Mouse (Mus musculus): ENCODE measurements around the gene Bend6. TPM values are rescaled to one million over a fixed set of nuclear protein-coding genes. Genes with fewer than 3 reads are reported as not detected.

The Bend6 gene
- 1 to 10 TPM; 1.2 to 2.4 (median 1.4) TPM for total RNA-seq (2022)

- DNase-seq, result peak; percentile 27
Observed at GRCm38 (mm10) chr1:33907421-33908190, at the start of gene Bend6. Gene Bend6 (minus strand): TSS chr1:33907816.

- no peak for DNase-seq
Observed at GRCm38 (mm10) chr1:33955626-33956025, 48.0 kb upstream of the Bend6 start.

DNA sequence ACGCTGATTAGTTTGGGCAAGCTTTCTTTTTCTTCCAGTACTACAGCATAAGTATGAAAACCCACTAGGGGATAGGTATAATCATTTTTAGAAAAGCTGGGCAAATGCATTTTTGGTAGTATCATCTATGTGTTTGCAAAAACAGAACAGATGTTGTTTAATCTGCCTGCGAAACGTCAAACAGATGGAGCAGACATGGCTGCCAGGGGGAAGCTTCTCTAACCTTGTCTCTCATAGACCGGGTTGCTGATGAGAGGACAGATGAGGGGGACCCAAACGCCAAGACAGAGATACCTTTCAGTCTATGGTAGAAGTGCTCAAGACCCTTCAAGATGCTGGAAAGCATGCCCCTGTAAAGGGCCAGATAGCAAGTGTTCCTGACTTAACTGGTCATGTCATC, 40.9 kb upstream of the Bend6 start:
- no peak for DNase-seq

DNA sequence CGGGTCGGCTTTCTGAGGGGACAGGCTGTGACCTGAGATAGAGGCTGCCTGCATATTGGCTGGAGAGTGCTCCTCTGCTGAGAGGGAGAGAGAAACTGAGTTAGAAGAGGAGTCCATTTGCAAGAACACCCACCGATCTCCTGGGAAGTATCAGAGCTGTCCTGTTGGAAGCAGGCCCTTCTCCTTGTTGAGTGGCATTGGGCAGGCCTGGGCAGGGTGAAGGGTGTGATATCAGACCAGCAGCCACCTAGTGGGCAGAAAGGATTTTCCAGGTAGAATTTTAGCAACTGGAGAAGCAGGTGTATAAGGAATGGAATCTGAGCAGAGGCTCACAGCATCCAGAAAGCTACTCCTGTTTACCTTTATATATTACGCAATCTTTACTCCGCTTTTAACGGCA, 40.2 kb upstream of the Bend6 start:
- DNase-seq, result no peak

DNA sequence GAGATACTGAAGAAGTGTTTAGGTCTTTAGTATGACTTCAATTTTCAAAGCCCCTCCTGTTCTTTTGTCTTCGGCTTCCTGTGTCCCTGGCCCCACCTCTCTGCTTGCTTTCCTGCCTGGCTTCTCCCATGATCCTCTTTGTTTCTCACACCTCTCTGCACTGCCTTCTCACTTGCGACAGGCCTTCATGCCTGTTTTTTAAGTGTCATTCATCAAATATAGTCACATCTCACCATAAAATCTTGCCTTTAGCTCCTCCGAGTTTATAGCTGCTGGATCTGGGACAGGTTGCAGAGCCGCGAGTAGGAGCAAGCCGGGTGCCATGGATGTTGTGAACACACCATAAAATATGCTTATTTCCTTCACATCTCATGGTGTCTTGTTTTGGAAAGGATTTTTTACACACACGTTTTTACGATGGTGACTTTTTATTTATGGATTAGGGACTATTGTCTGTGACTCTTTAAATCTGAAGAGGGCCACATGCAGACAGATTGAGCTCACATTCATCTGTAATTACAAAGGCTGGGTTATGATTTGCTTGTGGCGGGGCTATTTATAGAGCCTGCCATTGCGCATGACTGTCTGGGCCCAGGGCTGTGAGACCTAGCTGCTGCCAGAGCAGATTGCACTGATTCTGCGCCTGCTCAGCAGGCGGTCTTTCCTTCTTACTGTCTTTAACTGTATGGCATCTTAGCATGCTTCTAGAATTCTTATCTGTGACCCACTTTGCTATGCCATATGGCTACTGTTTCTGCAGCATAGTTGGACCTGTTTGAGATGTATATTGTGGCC, 39.2 kb upstream of the Bend6 start:
- DNase-seq, result no peak

DNA sequence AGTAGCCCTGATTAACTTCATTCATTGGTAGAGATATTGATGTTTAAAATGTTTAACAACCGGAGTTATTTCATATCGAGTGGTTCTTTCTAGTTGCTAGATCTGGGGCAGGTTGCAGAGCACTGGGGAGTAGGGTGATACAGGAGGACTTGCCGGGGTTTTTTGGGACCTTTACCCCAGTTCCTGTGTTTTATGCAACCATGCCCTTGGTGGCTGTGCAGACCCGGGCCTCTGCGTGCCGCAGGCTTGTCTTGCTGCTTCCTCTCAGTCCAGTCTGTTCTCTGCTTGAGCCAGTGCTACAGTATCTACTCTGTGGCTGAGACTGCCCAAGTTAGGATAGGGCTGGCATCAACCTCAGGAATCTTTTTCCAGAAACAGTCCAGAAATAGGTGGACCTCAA, 38.1 kb upstream of the Bend6 start:
- no peak for DNase-seq

- peak; percentile 13 for DNase-seq
Observed at GRCm38 (mm10) chr1:33944977-33945750, 37.5 kb upstream of the Bend6 start.

DNA sequence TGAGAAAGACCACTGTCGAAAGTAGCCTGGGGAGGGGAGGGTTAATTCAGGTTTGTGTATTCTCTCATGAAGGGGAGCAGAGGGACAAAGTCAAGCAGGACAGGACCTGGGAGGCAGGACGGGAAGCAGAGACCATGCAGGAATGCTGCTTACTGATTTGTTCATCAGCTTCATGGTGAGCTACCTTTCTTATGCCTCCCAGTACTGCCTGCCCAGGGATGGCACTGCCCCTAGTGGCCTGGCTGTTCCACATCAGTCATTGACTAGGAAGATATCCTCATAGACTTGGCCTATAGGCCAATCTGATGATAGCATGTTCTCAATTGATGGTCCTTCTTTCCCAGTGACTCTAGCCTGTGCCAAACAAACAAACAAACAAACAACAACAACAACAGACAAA, 36.3 kb upstream of the Bend6 start:
- no peak for DNase-seq

DNA sequence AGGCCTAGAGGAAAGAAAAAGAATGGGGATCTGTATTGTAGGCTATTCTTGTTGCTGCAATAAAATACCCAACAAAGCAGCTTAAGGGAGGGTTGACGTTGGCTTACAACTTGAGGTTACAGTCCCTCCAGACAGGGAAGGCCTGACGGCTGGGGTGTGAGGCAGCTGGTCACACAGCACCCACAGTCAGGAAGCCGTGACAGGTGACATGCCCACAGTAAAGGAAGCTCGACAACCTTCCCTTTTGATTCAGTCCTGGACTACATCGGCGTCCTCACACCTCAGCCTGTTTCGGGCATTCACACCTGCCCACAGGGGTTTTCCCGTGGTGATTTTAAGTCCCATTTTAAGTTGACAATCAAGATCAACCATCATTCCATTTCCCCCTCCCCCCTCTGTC, 35.0 kb upstream of the Bend6 start:
- no peak for DNase-seq

DNA sequence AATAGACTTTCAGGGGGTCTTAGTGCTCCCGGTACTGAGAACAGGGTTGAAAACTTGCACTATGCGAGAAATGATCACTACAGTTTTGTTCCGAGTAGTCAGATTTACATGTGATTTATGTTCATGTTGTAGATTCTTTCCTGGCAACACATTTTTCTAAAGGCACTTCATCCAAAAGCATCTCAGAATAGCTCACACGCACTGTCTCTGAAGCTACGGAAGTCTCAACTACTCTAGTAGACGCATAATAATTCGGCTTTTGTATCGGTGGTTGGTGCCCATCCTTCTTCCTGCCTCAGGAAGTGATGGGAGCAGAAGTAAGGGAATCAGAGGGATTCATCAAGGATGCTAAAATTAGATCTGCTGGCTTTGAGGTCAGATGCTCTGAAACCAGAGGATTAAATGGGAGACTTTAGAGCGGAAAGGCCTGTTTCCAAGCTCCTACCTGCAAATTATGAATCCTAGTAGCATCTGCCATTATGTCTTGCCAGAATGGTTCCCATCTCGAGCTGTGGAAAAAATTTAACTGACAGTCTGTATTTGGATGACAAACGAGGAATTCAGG, 32.8 kb upstream of the Bend6 start:
- DNase-seq, result no peak

DNA sequence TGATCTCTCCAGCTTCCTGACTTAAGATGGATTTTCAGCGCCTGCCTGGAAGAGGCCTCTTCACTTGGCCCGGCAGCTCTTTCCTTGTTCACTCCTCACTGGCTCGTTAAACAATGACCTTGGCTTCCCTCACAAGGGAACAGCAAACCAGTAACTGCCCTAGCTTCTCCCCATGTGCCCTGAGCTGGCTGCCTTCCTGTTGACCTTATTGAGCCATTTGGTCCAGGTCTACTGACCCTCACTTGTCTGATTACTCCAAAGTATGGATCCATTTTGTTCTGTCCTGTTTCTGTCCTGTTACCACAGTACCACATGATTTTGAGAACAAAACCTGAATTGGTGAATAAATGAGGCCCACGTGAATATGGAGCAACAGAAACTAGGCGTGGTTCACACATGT, 32.2 kb upstream of the Bend6 start:
- no peak for DNase-seq

DNA sequence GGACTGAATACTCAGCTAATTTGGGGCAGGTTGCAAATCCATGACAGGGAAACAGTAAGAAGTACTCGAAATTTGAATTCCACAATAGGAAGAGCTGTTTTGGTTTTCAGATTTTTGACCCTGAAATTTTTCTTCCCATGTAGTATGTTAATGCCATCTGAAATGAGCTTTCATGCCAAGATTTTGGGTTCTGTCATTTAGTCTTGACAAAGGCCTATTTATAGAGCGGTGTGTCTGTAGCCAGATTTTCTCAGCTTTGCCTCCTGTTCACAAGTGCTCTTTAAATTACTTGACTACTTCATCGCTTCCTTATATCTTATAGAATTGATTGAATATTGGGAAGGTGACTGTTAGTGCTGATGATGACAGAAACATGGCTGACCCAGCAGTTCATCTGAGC, 28.3 kb upstream of the Bend6 start:
- no peak for DNase-seq

DNA sequence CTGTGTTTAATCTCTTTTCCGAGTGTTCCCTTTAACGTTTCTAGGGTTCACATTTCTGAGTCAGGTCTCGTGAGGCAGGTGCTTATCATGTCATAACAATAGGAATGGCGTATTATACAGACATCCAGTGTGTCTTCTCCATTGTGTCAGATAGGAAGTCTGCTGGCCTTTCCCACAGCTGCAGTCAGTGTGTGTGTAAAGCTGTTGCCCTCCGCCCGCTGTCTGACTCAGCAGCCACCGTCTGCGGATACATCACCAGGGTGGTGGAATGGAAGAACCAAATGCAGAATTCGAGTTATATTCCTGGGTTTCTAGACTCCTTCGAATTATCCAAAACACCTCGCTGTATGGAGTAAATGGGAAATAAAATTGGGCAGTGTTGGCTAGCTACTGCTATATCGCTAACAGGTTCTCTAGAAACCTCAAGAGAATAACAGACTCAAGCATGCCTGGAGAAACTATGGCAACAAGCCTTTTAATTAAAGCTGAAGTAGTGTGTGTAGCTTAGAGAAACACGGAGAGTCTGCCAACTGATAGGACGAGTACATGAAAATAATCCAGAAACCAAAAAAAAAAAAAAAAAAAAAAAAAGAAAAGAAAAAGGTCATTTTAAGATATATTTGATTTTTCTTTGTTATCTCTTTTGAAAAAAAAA, 25.4 kb upstream of the Bend6 start:
- DNase-seq, result no peak

- no peak for DNase-seq
Observed at GRCm38 (mm10) chr1:33932196-33932595, 24.6 kb upstream of the Bend6 start.

GRCm38 (mm10) chr1:33931791-33932190, 24.2 kb upstream of the Bend6 start:
- DNase-seq, result no peak

- no peak for DNase-seq
Observed at GRCm38 (mm10) chr1:33927466-33927865, 19.9 kb upstream of the Bend6 start.

GRCm38 (mm10) chr1:33925283-33925682, 17.7 kb upstream of the Bend6 start:
- no peak for DNase-seq

DNA sequence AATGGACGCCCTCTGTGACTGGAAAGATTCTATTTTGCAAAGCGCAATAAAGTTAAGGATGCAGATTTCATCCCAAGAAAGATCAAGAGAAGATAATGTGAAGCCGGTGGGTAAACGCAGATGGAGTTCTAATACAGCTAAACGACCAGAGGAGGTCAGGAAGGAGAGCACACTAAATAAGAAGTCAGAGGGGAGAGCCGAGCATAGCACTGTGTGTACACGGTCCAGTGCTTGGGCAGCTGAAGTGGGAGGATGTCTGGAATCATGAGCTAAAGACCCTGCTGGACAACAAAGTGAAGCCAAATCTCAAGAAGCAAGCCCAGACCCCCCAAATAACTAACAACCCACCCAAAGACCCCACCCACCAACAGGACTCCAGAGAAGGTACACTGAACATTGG, 15.4 kb upstream of the Bend6 start:
- no peak for DNase-seq

- no peak for DNase-seq
Observed at GRCm38 (mm10) chr1:33916554-33916953, 8.9 kb upstream of the Bend6 start.

DNA sequence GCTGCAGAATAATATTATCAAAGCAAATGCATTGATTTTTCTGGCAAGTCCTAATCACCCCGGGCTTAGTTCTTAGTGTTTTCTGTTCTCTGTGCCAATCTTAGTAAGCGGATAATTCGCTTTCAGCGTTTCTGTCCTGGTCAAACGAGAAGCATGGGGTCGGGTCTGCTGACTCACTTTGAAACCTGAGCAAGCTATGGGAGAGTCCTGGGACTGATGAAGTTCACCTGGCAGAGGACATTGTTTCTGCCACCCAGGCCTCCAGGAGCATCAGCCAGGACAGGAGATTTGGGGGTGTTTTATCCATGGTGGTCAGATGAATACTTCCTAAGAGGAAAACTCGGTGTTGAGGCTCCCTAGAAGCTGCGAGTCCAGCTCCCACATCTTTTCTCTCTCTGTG, 4.0 kb upstream of the Bend6 start:
- no peak for DNase-seq

- DNase-seq, result no peak
Observed at GRCm38 (mm10) chr1:33908191-33908962, 761 bp upstream of the Bend6 start, which contains the start of gene Dst. Gene Dst (plus strand): TSS chr1:33908225.
